Mouse (Mus musculus) activated CD4-positive, CD25-positive, alpha-beta regulatory T cell, adult 4 months (primary cell): ENCODE measurements around the gene Gpr84. TPM values are rescaled to one million over a fixed set of nuclear protein-coding genes. Genes with fewer than 3 reads are reported as not detected.

Source experiments
- ATAC-seq: one replicate; pipeline ENCODE4 v1.8.0; 2017
- polyA plus RNA-seq, 2 experiments: library from polyadenylated mRNA; unstranded; fragments of 100-300 nt; shearing (Covaris generic); gene quantifications; one replicate each; pipeline ENCODE4 v1.2.1; 2017

The Gpr84 gene
- polyA plus RNA-seq, 2 experiments from 2014 or later, result not detected

DNA sequence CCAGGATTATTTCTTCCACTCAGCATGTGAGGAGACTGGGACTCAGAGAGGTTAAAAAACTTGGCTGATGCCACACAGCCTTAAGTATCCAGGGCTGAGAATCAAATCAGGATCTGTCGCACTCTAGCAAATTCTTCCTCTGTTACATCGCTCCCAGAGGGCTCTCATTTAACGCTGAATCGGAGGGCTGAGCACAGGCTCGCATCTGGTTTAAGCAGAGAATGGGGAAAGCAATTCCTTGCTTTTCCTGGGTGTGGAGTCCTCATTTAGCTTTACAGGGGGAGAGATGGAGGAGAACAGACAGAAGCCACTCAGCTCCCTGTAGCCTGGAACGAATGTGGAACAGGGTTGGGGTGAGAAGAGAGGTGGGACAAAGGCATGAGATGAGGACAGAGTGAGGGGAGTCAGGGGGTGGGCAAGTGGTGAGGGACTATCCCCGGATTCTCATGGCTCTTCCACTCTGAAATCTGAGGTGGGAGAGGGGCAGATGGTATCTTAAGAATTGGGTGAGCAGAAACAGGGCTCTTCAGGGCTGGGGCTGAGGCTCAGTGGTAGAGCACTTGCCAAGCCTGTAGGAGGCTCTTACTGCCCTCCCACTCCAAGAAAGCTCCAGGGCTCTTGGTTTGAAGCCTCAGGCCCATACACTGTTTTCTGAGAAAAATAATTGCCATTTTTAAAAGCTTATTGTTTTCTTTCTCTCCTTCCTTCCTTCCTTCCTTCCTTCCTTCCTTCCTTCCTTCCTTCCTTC lies 25.2 kb upstream of the Gpr84 start:
- no peak for ATAC-seq

DNA sequence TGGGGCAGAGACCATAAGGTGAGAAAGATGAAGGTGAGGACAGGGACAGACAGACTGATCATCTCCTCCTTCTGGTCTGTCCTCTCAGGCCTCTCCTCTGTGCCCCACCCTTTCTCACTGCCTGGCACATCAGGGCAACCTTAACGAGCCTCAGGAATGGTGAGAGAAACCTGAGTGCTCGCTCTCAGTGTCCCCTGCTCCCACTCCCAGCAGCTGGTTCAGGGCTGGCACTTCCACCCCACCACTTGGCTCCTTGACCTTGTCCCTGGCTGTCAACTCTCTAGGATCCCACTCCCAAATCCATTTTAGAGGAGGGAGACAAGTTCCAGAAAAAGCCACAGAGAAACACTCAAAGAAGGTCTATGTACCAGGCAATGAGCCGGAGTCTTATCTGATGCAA lies 24.6 kb upstream of the Gpr84 start:
- ATAC-seq, result no peak

DNA sequence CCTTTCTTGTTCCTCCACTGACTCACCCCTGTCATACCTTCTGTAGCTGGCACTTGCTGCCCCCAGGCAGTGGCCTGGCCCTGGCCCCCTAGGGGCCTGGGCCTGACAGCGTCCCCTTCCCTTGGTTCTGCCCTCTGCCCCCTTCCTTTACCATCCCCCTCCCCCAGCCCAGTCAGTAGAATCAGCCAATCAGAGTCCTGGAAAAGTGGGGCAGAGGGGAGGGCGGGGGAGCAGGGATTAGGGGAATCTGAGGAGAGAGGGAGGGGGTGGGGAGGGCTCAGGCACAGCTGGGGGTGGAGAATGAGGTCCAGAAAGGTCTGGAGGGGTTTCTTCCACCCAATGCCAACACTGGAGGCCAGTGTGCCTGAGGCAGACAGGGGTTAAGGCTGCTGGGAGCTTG lies 23.8 kb upstream of the Gpr84 start:
- ATAC-seq, result no peak

DNA sequence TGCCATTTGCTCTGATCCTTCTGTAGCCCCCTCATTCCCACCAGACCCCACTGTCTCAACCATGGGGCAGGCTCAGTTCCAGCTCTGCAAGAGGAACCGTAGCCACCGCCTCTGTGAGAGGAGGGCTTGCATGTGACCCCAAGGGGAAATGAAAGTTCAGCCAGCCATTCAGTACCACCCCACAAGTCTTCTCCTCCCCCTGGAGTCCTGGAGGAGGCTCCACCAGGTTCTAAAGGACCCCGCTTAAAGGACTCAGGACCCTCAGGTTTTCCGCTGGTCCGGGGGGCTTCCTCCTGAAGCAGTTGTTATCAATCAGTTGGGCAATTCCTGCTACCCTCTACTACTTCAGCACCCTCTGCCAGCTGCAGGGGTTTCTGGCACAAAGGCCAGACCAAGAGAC lies 23.3 kb upstream of the Gpr84 start:
- no peak for ATAC-seq

DNA sequence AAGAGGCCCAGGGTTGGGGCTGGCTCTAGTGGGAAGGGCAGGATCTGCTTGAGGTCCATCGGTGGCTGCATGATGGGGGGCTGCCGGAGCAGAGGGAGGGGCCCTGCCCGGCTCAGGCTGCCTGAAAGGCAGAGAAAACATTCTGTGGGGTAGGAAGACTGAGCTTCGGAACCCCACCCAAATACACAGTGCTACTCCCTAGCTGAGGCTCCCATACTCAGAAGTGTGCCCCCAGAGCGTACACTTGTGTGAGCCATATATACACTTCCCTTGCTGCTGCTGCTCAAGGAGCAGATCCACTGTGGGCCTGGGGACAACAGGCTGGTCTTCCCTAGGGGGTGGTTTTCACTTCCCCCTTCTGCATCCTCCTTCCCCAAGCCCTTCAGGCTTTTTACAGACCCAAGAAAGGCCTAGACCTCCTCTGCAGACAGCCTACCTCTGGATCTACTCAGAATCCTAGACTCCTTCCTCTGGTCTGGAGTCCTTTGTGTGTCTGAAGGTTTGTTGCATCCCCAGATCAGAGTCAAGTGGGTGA lies 22.7 kb upstream of the Gpr84 start:
- ATAC-seq, result no peak

DNA sequence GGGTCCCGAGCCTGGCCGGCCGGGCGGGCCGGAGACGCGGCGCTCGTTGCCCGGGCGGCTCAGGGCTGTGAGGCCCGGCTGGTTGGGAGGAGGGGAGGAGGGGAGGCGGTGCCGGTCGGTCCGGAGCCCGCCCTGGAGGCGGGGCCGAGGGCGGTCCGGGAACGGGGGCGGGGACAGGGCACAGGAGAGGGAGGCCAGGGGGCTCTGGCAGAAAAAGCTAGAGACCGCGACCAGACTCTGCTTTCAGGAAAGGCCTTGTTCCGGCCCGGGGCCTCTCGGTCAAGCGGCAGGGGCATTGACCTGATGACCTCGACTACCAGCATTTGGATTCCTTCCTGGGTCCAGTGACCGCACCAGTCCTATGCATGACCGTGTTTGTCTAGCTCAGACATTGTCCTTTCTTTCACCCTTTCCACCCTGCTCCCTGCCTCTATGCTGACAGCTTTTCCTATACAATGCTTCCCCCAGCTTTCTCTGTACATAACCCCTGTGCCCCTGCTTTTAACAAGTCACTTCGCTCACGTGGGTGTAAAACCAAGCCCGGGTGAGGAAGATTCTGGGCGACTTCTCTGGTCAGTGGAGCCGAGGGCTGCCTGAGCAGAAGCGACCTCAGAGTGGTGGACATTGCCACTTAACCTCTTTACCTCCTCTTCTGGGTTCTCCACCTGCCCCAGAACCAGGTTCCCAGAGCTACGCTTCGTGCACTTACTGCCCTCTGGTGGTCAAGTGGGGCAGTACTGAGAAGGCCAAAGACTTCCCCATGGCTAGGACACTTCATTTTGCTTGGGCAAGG lies 13.2 kb upstream of the Gpr84 start:
- peak; percentile 84 for ATAC-seq

DNA sequence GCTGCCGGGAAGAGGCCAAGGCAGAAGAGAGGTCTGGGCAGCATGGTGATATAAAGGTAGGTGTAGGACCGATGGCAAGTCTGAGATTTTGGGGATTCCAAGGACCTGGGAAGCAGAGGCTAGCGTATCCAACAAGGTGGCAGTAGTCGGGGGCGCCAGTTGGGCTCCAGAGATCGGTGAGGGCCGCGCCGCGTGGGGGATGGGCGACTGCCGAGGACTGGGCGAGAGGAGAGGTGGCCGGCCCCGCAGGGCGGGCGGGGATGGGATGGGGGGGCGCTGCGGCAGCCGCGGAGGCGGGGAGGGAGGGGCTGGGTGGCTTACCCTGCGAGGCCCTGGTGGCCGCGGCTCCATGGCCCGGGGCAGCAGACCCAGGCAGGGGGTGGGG lies 12.7 kb upstream of the Gpr84 start:
- ATAC-seq, result no peak

DNA sequence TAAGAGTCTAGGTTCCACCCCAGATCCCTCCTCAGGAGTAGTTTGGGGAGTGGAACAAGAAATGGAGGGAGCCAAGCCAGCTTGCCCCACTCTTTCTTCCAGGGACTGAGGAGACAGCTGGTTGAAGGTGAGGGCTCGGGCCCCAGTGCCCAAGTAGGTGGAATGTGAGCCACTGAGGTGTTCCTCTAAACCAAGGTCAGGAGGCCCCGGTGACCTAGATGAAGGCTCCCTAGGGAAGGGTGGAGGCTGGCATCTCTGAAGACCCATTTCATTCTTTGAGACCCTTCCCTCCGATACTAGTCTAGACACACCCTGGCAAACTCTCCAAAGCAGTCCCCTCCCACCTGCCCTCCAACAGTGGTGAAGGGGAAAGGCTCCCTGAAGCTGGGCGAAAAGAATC lies 12.0 kb upstream of the Gpr84 start:
- no peak for ATAC-seq

DNA sequence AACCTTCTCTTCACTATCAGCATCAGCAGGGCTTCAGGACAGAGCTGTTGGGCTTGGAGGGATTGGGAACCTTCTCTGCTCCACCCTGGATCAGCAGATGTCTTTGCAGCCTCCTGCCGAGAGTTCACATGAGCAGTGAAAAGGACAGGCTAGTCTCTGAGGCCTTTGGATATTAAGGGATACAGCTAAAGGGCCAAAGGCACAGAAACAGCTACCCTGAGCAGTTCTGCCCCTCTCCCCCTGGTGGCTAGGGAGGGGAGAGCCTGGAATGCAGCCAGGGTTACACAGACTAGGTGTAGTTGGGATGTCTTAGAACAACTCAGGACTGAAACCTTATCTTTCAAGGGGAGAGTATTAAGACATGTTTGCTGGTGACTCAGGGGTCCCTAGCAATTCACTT lies 10.7 kb upstream of the Gpr84 start:
- no peak for ATAC-seq

DNA sequence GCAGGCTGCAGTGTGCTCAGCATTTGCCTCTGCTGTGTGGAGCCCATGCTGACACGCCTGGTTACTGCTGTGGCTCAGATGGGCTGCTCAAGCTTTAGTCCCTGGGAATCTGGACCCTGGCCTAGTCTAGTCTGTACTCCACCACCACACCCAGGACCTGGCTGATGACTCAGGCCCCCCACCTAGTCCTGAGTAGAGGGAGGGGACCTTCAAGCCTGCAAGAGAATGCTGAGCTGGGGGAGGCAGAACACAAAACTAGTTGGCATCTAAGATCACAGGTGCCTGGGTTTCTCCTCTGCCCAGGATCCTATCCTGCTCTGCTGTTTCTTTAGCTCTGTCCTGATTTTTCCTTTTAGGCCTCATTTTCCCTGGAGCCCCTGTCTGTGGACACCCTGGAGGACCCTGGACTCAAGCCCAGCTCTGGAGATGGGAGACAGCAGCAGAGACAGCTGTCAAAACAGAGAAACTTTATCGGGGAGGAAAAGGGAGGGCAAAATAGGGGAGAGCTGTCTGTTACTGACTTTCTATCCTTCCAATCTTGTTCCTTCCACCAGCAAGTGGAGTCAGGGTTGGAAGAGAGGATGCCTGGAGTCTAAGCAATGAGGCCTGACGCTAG lies 7.9 kb upstream of the Gpr84 start:
- ATAC-seq, result no peak

DNA sequence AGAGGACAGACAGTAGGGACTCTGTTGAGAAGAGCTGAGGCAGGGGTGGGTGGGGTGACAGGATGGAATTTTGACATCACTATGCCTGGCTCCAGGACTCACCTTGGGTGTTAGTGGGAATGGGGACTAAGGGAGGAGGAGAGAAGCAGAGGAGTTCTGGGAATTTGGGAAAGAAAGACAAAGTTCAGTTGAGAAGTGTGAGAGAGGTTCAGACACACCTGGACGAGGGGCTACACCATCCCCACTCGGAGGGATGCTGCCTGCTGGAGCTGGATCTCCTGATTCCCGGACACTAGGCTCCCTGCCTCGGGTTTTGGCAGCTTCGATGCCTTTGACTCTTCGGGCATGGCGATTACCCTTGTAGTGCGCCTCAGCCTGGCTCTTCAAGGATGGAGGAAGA lies 7.3 kb upstream of the Gpr84 start:
- no peak for ATAC-seq

DNA sequence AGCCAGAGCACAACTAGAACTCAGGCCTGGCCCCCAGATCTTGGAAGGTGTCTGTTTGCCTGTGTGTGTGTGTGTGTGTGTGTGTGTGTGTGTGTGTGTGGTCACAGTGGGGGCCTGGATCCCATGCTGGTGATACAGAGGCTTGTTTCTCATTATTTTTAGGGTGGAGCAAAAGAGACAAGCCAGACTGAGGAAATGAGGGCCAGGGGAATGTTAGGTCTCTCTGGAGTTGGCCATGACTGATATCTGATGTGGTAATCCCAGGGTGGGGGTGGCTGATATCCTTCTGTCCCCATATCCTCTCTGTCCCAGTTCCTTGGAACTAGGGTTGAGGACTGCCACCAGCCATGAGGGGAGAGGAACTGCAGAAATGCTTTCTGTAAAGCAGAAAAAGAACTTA lies 6.7 kb upstream of the Gpr84 start:
- no peak for ATAC-seq

DNA sequence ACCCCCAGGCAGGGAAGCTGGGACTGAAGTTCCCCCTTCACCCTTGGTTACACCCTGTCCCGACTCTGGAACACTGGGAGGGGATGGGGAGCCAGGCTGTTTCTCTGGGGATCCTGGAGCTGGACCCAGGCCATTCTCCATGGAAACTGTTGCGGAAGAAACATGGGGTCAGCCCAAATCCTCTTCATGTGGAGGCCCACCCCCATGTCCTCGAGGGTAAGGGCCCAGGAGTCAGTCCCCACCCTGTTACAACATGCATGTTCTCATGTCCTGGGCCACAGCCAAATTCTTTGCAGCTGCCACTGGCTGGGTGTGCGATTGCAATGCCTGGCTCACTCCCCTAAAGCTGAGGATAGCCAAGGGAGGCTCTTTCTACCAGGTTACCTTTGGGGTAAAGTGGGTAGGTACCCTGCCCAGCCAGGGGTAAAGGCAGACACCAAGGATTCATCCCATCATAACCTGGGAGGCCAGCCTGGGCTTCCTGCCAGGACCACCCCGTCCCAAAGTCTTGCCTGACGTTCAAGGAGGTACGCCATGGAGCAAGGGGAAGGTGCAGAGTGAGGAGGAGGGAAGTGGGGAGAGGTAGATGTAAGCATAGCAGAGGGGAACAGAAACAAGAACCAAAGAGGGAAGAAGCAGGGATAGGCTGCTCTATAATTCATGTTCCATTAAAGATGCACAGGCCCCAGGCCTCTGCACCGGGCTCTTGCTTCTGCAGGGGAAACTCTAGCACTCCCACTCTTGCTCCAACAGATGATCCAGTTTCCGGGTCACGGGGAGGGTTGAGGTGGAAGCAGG lies 5.8 kb upstream of the Gpr84 start:
- ATAC-seq, result no peak

DNA sequence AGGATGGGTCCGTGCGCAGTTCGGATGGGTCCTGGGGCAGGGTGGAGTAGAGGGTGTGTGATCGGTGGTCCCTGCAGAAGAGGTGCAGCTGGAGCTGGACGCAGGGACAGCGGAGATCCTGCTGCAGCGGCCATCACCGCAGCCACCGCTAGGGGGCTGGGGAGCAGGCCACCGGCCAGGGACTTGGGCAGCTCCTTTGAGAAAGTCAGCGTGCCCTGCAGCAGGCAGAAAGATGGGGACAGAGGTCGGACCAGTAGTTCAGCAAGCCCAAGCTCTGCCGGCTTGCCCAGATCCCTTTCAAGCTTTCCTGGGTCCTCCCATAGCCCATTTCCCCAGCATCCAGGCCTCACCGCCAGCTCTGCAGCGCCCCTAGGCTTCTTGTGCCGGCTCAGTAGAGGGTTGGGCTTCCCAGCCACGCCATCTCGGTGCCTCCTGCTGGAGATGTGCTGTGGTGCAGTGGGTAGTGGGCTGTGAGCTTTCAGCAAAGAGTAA lies 4.6 kb upstream of the Gpr84 start:
- no peak for ATAC-seq

DNA sequence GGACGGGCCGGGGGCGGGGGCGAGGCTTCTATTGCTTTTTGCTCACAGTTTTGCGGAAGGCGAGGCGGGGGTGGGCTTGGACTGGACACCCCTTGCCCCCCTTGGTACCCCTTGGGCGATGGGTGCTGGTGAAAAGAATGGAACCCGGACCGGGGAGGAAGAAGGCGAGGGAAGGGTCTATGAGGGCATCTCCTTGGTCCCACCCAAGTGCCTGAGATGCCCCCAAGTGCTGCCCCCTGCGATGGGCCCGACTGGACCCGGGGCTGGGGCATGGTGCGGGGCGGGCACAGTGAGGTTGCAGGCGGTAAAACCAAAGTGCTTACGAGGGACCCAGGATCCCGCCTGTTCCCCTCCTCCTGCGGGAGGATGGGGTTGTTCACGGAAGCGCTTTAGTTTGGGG lies 3.8 kb upstream of the Gpr84 start:
- ATAC-seq, result no peak

DNA sequence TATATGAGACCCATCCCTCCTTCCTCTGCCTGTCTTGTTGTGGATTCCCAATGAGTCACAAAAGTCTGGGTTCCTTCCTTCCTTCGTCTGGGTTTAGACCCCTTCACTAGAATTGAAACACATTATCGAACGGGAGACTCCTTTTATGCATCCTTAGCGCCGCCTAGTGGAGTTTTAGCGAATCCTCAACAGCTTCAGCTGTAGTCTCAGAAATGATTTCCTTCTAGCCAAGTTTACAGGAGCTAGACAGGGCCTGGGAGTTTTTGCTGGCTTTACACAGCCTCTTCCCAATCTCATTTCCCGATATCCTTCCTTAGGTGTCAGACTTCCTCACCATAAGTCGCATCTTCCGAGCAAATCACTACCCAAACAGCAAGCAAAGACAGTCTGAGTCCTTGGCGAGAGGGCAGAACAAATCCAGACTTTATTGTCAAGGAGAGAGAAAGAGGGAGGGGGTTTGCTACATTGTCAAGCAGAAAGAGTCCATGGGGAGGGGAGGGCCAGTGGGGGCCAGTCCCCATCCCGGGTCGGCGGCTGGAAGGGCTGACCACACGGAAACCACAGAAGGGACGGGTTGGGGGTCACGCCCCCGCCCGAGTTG lies 3.2 kb upstream of the Gpr84 start:
- ATAC-seq, result peak; percentile 63

DNA sequence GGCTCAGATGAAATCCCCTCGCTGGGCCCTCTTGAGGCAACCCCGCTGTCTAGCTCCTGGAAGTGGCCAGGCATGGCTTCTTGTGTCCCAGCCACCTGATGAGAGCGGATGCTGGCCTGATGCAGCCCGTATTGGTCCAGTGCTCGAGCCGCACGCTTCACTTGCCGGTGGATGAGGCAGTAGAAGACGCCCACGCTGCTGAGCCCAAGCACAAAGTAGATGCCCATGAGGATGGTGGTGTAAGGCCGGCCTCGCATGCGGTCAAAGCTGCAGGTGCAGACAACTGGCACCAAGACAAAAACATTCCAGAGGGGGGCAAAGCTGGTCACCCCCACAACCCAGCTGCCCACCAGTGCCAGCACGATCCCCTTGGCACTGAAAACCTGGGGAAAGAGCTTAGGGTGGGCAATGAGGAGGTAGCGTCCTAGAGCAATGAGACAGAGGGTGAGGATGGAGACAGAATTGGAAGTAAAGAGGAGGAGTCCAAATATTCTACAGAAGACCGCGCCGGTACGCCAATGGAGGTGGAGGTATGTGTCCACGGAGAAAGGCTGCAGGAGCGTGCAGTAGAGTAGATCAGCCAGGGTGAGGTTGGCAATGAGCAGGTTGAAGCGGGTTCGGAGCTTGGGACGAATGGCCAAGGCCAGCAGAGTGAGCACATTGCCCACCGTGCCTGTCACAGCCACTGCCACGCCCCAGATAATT lies 1.4 kb downstream of the Gpr84 start:
- ATAC-seq, result no peak

DNA sequence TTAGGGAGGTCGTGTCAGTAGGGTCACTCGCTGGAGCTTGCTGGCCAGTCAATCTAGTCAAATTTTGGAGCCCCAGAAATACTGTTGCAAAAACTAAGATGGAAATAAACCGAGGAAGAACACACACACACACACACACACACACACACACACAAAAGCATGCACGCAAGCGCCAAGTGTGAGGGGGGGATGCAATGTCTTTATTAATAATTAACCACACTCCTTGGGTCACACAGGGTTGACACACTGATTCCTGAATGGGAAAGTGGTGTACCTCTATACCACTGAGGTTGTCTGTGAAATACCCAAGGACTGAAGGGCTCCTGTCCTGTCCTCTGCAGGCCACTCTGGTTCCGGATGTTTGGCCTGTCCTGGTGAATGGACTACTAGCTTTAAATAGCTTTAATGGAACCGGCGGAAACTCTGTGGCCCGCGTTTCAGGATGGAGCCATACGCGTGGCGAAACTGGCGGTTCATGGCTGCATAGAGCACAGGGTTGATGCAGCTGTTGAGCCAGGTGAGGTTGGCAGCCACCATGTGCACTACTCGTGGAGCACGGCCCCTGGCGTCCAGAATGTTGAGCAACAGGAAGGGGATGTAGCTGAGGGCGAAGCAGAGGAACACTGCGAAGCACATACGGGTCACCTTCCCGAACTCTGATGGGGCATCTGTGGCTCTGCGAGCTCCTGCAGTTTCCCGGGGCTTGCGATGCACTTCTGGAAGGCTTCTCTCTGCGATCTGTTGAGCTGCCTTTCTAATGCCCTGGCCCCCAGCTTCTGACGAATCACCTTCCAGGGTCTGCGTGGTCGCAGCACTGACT lies 2.1 kb downstream of the Gpr84 start:
- ATAC-seq, result no peak

DNA sequence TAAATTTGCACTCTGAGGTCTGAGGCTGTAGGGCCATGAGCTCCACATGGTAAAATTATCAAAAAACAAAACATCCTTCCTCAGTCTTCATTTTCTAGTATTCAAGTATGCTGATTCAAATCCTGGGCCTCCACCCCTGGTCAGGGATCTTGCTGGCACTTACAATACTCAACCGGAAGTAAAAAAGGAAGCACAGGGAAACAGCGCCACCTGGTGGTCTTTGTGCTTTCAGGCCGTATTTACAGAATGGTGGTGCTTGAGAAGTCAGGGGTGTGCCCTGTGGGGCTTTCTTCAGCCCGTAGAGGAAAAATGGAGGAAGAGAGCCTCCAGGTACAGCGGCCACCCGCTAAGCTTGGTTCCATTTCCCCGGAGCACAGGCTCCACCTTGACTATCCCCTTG lies 3.3 kb downstream of the Gpr84 start:
- peak; percentile 29 for ATAC-seq

DNA sequence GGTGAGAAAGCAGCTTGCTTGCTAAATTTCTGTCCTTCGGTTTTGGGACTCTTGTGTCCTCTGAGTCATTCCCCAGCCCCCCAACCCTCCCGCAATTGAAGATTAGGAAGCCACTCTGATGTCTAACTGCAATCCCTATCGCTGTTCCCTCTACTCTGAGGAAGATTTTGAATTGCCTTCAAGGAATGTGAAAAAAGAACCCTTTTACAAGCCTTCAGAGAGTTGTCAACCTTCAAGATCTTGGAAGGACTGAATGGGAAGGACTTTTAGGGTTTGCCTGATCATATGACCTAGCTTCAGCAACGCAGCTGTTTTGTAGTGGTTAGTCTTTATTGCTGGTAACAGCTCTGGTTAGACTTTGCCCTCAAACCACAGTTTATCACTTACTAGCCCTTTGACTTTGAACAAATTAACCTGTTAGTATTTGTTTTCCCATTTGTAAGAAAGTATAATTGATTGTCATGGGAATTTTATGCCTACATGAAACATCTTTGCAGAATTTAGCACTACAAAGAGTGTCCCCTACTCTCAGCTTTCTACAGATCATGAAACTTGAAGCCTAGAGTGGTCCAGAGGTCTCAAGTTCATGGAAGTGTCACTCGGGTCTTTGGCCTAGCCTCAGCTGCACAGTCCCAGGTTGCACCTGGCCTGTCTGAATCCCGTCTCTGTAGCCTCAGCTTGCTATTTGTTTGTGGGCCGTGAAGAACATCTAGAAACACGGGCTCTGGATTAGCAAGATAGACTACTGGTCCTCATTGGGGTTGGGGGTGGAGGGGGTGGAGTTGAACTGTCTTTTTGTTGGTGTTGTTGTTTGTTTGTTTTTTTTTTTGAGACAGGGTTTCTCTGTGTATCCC lies 4.4 kb downstream of the Gpr84 start:
- no peak for ATAC-seq
